Mouse (Mus musculus): ENCODE data around the gene Epop. TPM values are rescaled to one million over a fixed set of nuclear protein-coding genes. Genes with fewer than 3 reads are reported as not detected.

Gene Epop
- polyA plus RNA-seq, 1 experiment from 2014 or later, result 2.5 TPM

DNA sequence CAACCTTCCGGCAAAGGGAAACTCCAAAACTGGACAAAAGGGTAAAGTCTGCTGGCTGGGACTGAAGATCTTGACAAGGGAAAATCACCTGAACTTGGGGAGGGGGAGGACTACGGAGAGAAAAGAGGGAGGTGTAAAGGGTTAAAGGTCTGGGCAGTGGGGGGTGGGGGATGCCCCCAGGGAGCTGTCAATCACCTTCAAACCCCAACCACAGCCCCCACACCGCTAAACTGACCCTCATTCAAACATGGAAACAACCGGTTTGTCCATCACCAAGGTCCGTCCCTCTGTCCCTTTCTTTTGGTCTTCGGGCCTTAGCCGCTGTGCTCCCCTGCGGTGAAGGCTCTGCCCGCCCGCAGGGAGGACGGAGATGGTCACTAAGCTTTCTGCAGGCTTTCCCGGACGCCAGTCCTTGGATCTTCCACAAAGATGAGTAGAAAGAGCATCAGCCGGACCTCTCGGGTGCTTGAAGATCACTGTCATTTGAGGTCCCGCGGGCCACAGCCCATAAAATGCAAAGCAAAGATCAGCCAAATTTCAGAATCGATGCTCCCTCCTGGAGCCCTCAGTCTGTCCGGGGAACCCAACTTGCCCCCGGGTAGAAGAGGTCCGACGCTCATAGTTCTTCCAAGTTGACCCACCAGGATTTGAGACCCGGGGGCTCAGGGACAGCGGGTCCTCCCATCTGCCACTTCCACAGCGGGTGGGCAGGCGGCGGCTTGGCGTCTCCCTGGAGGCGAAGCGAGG is 1.8 kb downstream of the Epop start:
- ATAC-seq (ENCODE audit: insufficient number of reproducible peaks, low FRiP score), result no peak
- WGBS, result 3% methylated on average over 30 of the region's 30 CpGs
- Histone ChIP-seq H3K4me2 (peak overlapping the region; percentile 92), H3K4me3 (peak overlapping the region; percentile 65), H3K9me3 (replicated peaks) (no peaks in the 10 kb centered on the region), H3K27ac (ENCODE audit: poor library complexity, severe bottlenecking) (no peak overlapping the region), H3K9ac (no peak overlapping the region), H3K36me3 (no peaks in the 10 kb centered on the region), H3K27me3 (replicated peaks) (peaks cover 85% of the 10 kb centered on the region), H3K4me1 (replicated peaks) (peaks cover 8% of the 10 kb centered on the region; the same call in 1 of the 2 replicates)

- Histone ChIP-seq H3K27me3 (replicated peaks) (peaks cover 84% of the 10 kb centered on the region), H3K9ac (no peak overlapping the region), H3K4me1 (replicated peaks) (peaks cover 8% of the 10 kb centered on the region; the same call in 1 of the 2 replicates), H3K36me3 (no peaks in the 10 kb centered on the region), H3K4me2 (no peak overlapping the region), H3K9me3 (replicated peaks) (no peaks in the 10 kb centered on the region), H3K4me3 (no peak overlapping the region), H3K27ac (ENCODE audit: poor library complexity, severe bottlenecking) (no peak overlapping the region)
- 17% methylated on average over 10 of the region's 10 CpGs for WGBS
- ATAC-seq (ENCODE audit: insufficient number of reproducible peaks, low FRiP score), result no peak
Measured at GRCm38 (mm10) chr11:97626850-97627249, 2.7 kb downstream of the Epop start.

- Histone ChIP-seq H3K4me2 (no peak overlapping the region), H3K4me3 (no peak overlapping the region), H3K27ac (ENCODE audit: poor library complexity, severe bottlenecking) (no peak overlapping the region), H3K9ac (no peak overlapping the region), H3K36me3 (no peaks in the 10 kb centered on the region), H3K9me3 (replicated peaks) (no peaks in the 10 kb centered on the region), H3K4me1 (replicated peaks) (peaks cover 8% of the 10 kb centered on the region; the same call in 1 of the 2 replicates), H3K27me3 (replicated peaks) (peaks cover 80% of the 10 kb centered on the region)
- 11% methylated on average over 13 of the region's 13 CpGs for WGBS
- no peak for ATAC-seq (ENCODE audit: insufficient number of reproducible peaks, low FRiP score)
Measured at GRCm38 (mm10) chr11:97626431-97626830, 3.1 kb downstream of the Epop start.

- H3K27me3 ChIP-seq (replicated peaks), result peaks cover 71% of the 10 kb centered on the region
- 61% methylated on average over 5 of the region's 5 CpGs for WGBS
- no peak for ATAC-seq (ENCODE audit: insufficient number of reproducible peaks, low FRiP score)
- no peak overlapping the region for H3K4me2 ChIP-seq
- H3K27ac ChIP-seq (ENCODE audit: poor library complexity, severe bottlenecking), result no peak overlapping the region
- no peaks in the 10 kb centered on the region for H3K36me3 ChIP-seq
- peaks cover 8% of the 10 kb centered on the region; the same call in 1 of the 2 replicates for H3K4me1 ChIP-seq (replicated peaks)
- H3K4me3 ChIP-seq, result no peak overlapping the region
- no peak overlapping the region for H3K9ac ChIP-seq
- H3K9me3 ChIP-seq (replicated peaks), result no peaks in the 10 kb centered on the region
Measured at GRCm38 (mm10) chr11:97625551-97625950, 4.0 kb downstream of the Epop start.

DNA sequence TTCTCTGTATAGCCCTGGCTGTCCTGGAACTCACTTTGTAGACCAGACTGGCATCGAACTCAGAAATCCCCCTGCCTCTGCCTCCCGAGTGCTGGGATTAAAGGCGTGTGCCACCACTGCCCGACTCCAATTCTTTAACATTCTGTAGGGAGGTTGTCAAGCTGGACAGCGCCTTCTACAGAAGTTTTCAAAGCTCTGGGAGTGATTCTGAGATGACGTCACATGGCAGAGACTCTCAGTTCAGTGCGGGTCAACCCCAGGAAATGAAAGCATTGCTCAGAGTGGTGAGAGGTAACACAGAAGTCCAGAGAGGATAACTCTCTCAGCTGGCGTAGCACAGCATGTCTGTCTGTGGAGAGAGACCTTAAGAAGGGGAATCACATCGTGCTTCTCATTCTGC is 6.3 kb downstream of the Epop start:
- 54% methylated on average over 9 of the region's 9 CpGs for whole genome bisulfite sequencing
- Histone ChIP-seq H3K9me3 (replicated peaks) (no peaks in the 10 kb centered on the region), H3K36me3 (no peaks in the 10 kb centered on the region), H3K27me3 (replicated peaks) (peaks cover 60% of the 10 kb centered on the region), H3K4me2 (no peak overlapping the region), H3K4me3 (no peak overlapping the region), H3K4me1 (replicated peaks) (no peaks in the 10 kb centered on the region; the same call in 1 of the 2 replicates), H3K27ac (ENCODE audit: poor library complexity, severe bottlenecking) (no peak overlapping the region), H3K9ac (no peak overlapping the region)
- ATAC-seq (ENCODE audit: insufficient number of reproducible peaks, low FRiP score), result no peak

- WGBS, result 2% methylated on average over 6 of the region's 6 CpGs
- H3K4me3 ChIP-seq, result no peak overlapping the region
- no peaks in the 10 kb centered on the region for H3K9me3 ChIP-seq (replicated peaks)
- H3K9ac ChIP-seq, result no peak overlapping the region
- H3K27ac ChIP-seq (ENCODE audit: poor library complexity, severe bottlenecking), result no peak overlapping the region
- H3K4me1 ChIP-seq (replicated peaks), result no peaks in the 10 kb centered on the region
- H3K27me3 ChIP-seq (replicated peaks), result peaks cover 60% of the 10 kb centered on the region
- no peak overlapping the region for H3K4me2 ChIP-seq
- H3K36me3 ChIP-seq, result no peaks in the 10 kb centered on the region
- no peak for ATAC-seq (ENCODE audit: insufficient number of reproducible peaks, low FRiP score)
Measured at GRCm38 (mm10) chr11:97622440-97622839, 7.1 kb downstream of the Epop start.

DNA sequence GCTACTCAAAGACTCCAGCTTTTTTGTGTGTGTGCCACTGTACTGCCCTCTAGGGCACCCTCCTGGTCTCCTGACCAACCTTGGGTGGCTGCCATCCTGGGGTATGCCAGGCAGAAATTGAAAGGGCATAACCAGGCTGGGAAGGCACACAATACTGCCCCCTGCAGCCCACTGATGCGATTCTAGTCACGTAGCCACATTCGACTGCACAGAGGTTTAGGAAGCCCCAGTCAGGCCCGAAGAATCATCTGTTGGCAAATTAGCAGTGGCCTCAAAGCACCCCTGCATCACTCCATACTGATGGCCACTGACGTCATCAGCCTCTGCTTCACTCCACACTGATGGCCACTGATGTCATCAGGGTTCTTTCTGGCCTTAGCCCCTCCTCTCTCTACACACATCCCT is 10.1 kb downstream of the Epop start:
- Histone ChIP-seq H3K4me2 (no peak overlapping the region), H3K4me3 (no peak overlapping the region), H3K9ac (no peak overlapping the region), H3K36me3 (no peaks in the 10 kb centered on the region), H3K4me1 (replicated peaks) (no peaks in the 10 kb centered on the region), H3K27ac (ENCODE audit: poor library complexity, severe bottlenecking) (no peak overlapping the region), H3K27me3 (replicated peaks) (peaks cover 41% of the 10 kb centered on the region), H3K9me3 (replicated peaks) (no peaks in the 10 kb centered on the region)
- ATAC-seq (ENCODE audit: insufficient number of reproducible peaks, low FRiP score), result peak; percentile 9; the same call in 1 of the 2 replicates
- 51% methylated on average over 5 of the region's 5 CpGs for WGBS

- no peak for ATAC-seq (ENCODE audit: insufficient number of reproducible peaks, low FRiP score)
- peaks cover 33% of the 10 kb centered on the region for H3K27me3 ChIP-seq (replicated peaks)
- 45% methylated on average over 11 of the region's 11 CpGs for WGBS
Measured at GRCm38 (mm10) chr11:97618368-97618767, 11.1 kb downstream of the Epop start.

GRCm38 (mm10) chr11:97615276-97615675 is 14.2 kb downstream of the Epop start:
- H3K36me3 ChIP-seq, result no peaks in the 10 kb centered on the region
- H3K27me3 ChIP-seq (replicated peaks), result peaks cover 34% of the 10 kb centered on the region
- no peak for ATAC-seq (ENCODE audit: insufficient number of reproducible peaks, low FRiP score)
- H3K4me2 ChIP-seq, result no peak overlapping the region
- no peak overlapping the region for H3K4me3 ChIP-seq
- 68% methylated on average over 4 of the region's 4 CpGs for WGBS
- no peak overlapping the region for H3K27ac ChIP-seq (ENCODE audit: poor library complexity, severe bottlenecking)
- no peaks in the 10 kb centered on the region for H3K9me3 ChIP-seq (replicated peaks)
- H3K4me1 ChIP-seq (replicated peaks), result no peaks in the 10 kb centered on the region
- no peak overlapping the region for H3K9ac ChIP-seq

More at GRCm38 (mm10) chr11:97618368-97618767, 11.1 kb downstream of the Epop start:
- no peak overlapping the region for H3K27ac ChIP-seq (ENCODE audit: poor library complexity, severe bottlenecking)
- no peak overlapping the region for H3K9ac ChIP-seq
- no peaks in the 10 kb centered on the region for H3K4me1 ChIP-seq (replicated peaks)
- no peaks in the 10 kb centered on the region for H3K36me3 ChIP-seq
- no peak overlapping the region for H3K4me3 ChIP-seq
- no peaks in the 10 kb centered on the region for H3K9me3 ChIP-seq (replicated peaks)
- no peak overlapping the region for H3K4me2 ChIP-seq

DNA sequence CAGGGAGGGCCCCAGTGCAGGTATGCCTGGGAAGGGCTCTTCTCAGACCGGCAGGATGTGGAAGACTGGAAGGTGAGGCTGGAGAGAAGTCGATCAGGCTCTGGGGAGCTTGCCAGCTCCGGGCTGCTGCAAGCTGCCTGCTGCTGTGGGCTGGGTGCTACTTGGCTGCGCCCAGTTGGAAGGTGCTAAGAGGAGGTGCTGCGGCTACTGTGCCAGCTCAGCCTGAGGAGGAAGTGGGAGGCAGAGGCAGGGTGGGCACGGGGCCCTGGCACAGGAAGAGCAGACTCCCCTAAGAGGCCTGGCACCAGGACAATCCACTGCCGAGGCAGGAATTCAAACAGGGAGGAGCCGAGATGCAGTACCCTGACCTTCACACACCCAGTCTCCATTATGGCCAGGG is 18.4 kb downstream of the Epop start:
- 63% methylated on average over 8 of the region's 8 CpGs for WGBS
- Histone ChIP-seq H3K9me3 (replicated peaks) (no peaks in the 10 kb centered on the region), H3K36me3 (no peaks in the 10 kb centered on the region), H3K4me2 (no peak overlapping the region), H3K9ac (no peak overlapping the region), H3K27ac (ENCODE audit: poor library complexity, severe bottlenecking) (no peak overlapping the region), H3K27me3 (replicated peaks) (peaks cover 20% of the 10 kb centered on the region), H3K4me1 (replicated peaks) (no peaks in the 10 kb centered on the region), H3K4me3 (no peak overlapping the region)
- no peak for ATAC-seq (ENCODE audit: insufficient number of reproducible peaks, low FRiP score)

DNA sequence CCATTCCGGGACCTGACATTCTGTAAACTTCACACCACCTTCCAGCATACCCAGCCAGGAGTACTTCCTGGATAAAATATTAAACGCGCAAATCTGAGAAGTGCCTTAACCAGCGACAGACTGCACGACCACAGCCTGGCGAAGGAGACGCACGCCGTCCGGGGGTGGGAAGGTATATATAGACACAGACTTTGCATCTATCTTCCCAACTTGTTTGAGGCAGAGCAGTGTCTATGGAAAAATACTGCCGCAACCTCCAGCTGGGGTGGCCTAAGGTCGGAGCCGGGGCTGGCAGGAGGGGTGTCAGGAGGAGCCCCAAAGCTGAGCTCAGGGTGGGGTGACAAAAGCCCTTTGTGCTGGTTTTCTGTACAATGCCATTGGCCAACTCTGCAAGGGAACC is 19.8 kb downstream of the Epop start:
- Histone ChIP-seq H3K27ac (ENCODE audit: poor library complexity, severe bottlenecking) (no peak overlapping the region), H3K27me3 (replicated peaks) (peaks cover 25% of the 10 kb centered on the region), H3K4me3 (no peak overlapping the region), H3K4me1 (replicated peaks) (no peaks in the 10 kb centered on the region), H3K4me2 (no peak overlapping the region), H3K36me3 (no peaks in the 10 kb centered on the region), H3K9ac (no peak overlapping the region), H3K9me3 (replicated peaks) (no peaks in the 10 kb centered on the region)
- no peak for ATAC-seq (ENCODE audit: insufficient number of reproducible peaks, low FRiP score)
- 82% methylated on average over 13 of the region's 13 CpGs for WGBS

- H3K9me3 ChIP-seq (replicated peaks), result no peaks in the 10 kb centered on the region
- ATAC-seq (ENCODE audit: insufficient number of reproducible peaks, low FRiP score), result no peak
- H3K27ac ChIP-seq (ENCODE audit: poor library complexity, severe bottlenecking), result no peak overlapping the region
- H3K9ac ChIP-seq, result no peak overlapping the region
- 52% methylated on average over 4 of the region's 4 CpGs for WGBS
- no peak overlapping the region for H3K4me3 ChIP-seq
- peaks cover 28% of the 10 kb centered on the region for H3K27me3 ChIP-seq (replicated peaks)
- H3K4me2 ChIP-seq, result no peak overlapping the region
- no peaks in the 10 kb centered on the region for H3K36me3 ChIP-seq
- no peaks in the 10 kb centered on the region for H3K4me1 ChIP-seq (replicated peaks)
Measured at GRCm38 (mm10) chr11:97608933-97609332, 20.6 kb downstream of the Epop start.

Measured in heart, embryonic 12.5 days (tissue).